Mouse (Mus musculus): ENCODE results near the gene Ccdc7a.
"Not testable (repeated sequence)": the region's sequence is repeated elsewhere in the genome, so short reads cannot be mapped to it uniquely, and the experiment has no call there.

GRCm38 (mm10) chr8:129065417-129065816, at the start of gene Ccdc7a:
- not testable (repeated sequence) for TF ChIP-seq EP300, CTCF (IDR thresholded peaks at IDR 0.05; ENCODE audit: low read depth)

All from heart, postnatal 0 days (tissue).